Mouse (Mus musculus) left cerebral cortex, postnatal 25 days (tissue): ENCODE measurements around the gene Umad1. TPM values are rescaled to one million over a fixed set of nuclear protein-coding genes. Genes with fewer than 3 reads are reported as not detected.

Experiments used
- DNase-seq, 2 experiments: peaks; one replicate each; pipeline ENCODE4 v3.0.0; 2022; ENCODE audit warnings: low spot score in 2 of 2, mixed read lengths in 1 of 2
- intact Hi-C: fragments of 180-260 bp; cut with DNase I; formaldehyde crosslinking; loops from one replicate; pipeline ENCODE4 v1.15.1; 2025
- total RNA-seq, 2 experiments: library from RNA; stranded (reverse); gene quantifications; 2 replicates each; pipeline ENCODE4 v1.2.3; 2021

The Umad1 gene
- total RNA-seq, 2 experiments from 2014 or later = 37.3 to 41.1 TPM

GRCm38 (mm10) chr6:8358232-8358631, 99.1 kb downstream of the Umad1 start:
- DNase-seq = no peak
- intact Hi-C loops = no loop called here

- no peak for DNase-seq
- intact Hi-C loops = no loop called here
These were observed 99.7 kb downstream of the Umad1 start for GRCm38 (mm10) chr6:8358782-8359181.

- DNase-seq = peak in 1 of 2 experiments; percentile 64
- intact Hi-C loops = no loop called here
These were observed 101.7 kb downstream of the Umad1 start for GRCm38 (mm10) chr6:8360805-8361204.

GRCm38 (mm10) chr6:8364033-8364756, 105.1 kb downstream of the Umad1 start:
- intact Hi-C loops = no loop called here
- DNase-seq = no peak

GRCm38 (mm10) chr6:8364757-8365150, 105.7 kb downstream of the Umad1 start:
- intact Hi-C loops = no loop called here
- no peak for DNase-seq

- DNase-seq = no peak
- intact Hi-C loops = no loop called here
These were observed 108.6 kb downstream of the Umad1 start for GRCm38 (mm10) chr6:8367675-8368074.

GRCm38 (mm10) chr6:8368198-8368864, 109.2 kb downstream of the Umad1 start:
- intact Hi-C loops = no loop called here
- no peak for DNase-seq

GRCm38 (mm10) chr6:8370624-8371023, 111.5 kb downstream of the Umad1 start:
- intact Hi-C loops = no loop called here
- no peak for DNase-seq

GRCm38 (mm10) chr6:8373051-8373450, 114.0 kb downstream of the Umad1 start:
- DNase-seq = no peak
- intact Hi-C loops = no loop called here

GRCm38 (mm10) chr6:8373851-8374250, 114.8 kb downstream of the Umad1 start:
- no peak for DNase-seq

GRCm38 (mm10) chr6:8374290-8374689, 115.2 kb downstream of the Umad1 start:
- intact Hi-C loops = no loop called here
- no peak for DNase-seq

More at GRCm38 (mm10) chr6:8373851-8374250, 114.8 kb downstream of the Umad1 start:
- intact Hi-C loops = no loop called here

GRCm38 (mm10) chr6:8374712-8375111, 115.6 kb downstream of the Umad1 start:
- no peak for DNase-seq
- intact Hi-C loops = no loop called here

GRCm38 (mm10) chr6:8376351-8376750, 117.3 kb downstream of the Umad1 start:
- DNase-seq = no peak
- intact Hi-C loops = no loop called here

- DNase-seq = no peak
- intact Hi-C loops = no loop called here
These were observed 118.6 kb downstream of the Umad1 start for GRCm38 (mm10) chr6:8377667-8378066.

- DNase-seq = no peak
- intact Hi-C loops = no loop called here
These were observed 130.2 kb downstream of the Umad1 start for GRCm38 (mm10) chr6:8389307-8389706.

GRCm38 (mm10) chr6:8390296-8390695, 131.2 kb downstream of the Umad1 start:
- intact Hi-C loops = no loop called here

GRCm38 (mm10) chr6:8390935-8391334, 131.8 kb downstream of the Umad1 start:
- DNase-seq = no peak
- intact Hi-C loops = no loop called here

More at GRCm38 (mm10) chr6:8390296-8390695, 131.2 kb downstream of the Umad1 start:
- no peak for DNase-seq

- intact Hi-C loops = no loop called here
These were observed 133.9 kb downstream of the Umad1 start for GRCm38 (mm10) chr6:8393029-8393428.

GRCm38 (mm10) chr6:8394044-8394443, 135.0 kb downstream of the Umad1 start:
- DNase-seq = no peak
- intact Hi-C loops = no loop called here

More at GRCm38 (mm10) chr6:8393029-8393428, 133.9 kb downstream of the Umad1 start:
- DNase-seq = no peak

- no peak for DNase-seq
- intact Hi-C loops = no loop called here
These were observed 136.0 kb downstream of the Umad1 start for GRCm38 (mm10) chr6:8395061-8395460.

- intact Hi-C loops = no loop called here
- no peak for DNase-seq
These were observed 138.2 kb downstream of the Umad1 start for GRCm38 (mm10) chr6:8397252-8397651.
